Mouse (Mus musculus) brain, embryonic 14.5 days (tissue): Measurements from ENCODE around the gene Tmem199.
"Not testable (repeated sequence)": the region's sequence is repeated elsewhere in the genome, so short reads cannot be mapped to it uniquely, and the experiment has no call there.

ENCODE experiments used
- CTCF ChIP-seq: fragments of 200-500 bp; IDR thresholded peaks from 2 replicates; pipeline ENCODE4 v1.5.1; 2012; ENCODE audit warnings: inconsistent platforms, mild to moderate bottlenecking, moderate library complexity, borderline replicate concordance; ENCODE audit not compliant: insufficient read depth, insufficient read length; ENCODE audit errors: extremely low read depth
- POLR2A ChIP-seq: fragments of 200-500 bp; IDR thresholded peaks from 2 replicates; pipeline ENCODE4 v1.6.1; 2012; ENCODE audit warnings: mild to moderate bottlenecking, inconsistent platforms, borderline replicate concordance; ENCODE audit not compliant: poor library complexity, insufficient read depth, insufficient read length, severe bottlenecking; ENCODE audit errors: extremely low read depth

GRCm38 (mm10) chr11:78531515-78531914 is 19.5 kb upstream of the Tmem199 start:
- TF ChIP-seq POLR2A, CTCF: not testable (repeated sequence)
